Mouse (Mus musculus) activated CD4-positive, CD25-positive, alpha-beta regulatory T cell, adult 4 months (primary cell): ENCODE measurements around the gene Zfp280b. TPM values are rescaled to one million over a fixed set of nuclear protein-coding genes. Genes with fewer than 3 reads are reported as not detected.
"Not testable (repeated sequence)": the region's sequence is repeated elsewhere in the genome, so short reads cannot be mapped to it uniquely, and the experiment has no call there.

Experiments
- ATAC-seq: one replicate; pipeline ENCODE4 v1.8.0; 2017
- polyA plus RNA-seq, 2 experiments: library from polyadenylated mRNA; unstranded; fragments of 100-300 nt; shearing (Covaris generic); gene quantifications; one replicate each; pipeline ENCODE4 v1.2.1; 2017

The Zfp280b gene
- polyA plus RNA-seq: 10 to 100 TPM; 11.4 to 11.5 TPM

- peak; percentile 93 for ATAC-seq
Observed at GRCm38 (mm10) chr10:76032402-76033118, at the start of gene Zfp280b. Gene Zfp280b (plus strand): TSS chr10:76032650.

GRCm38 (mm10) chr10:75990430-75991042, 41.9 kb upstream of the Zfp280b start:
- ATAC-seq: no peak

GRCm38 (mm10) chr10:75993616-75994240, 38.7 kb upstream of the Zfp280b start:
- no peak for ATAC-seq

GRCm38 (mm10) chr10:75994531-75995210, 37.8 kb upstream of the Zfp280b start:
- ATAC-seq: not testable (repeated sequence)

GRCm38 (mm10) chr10:75995463-75995862, 37.0 kb upstream of the Zfp280b start:
- ATAC-seq: no peak

- ATAC-seq: no peak
Observed at GRCm38 (mm10) chr10:75996315-75996714, 36.1 kb upstream of the Zfp280b start.

GRCm38 (mm10) chr10:76001160-76001559, 31.3 kb upstream of the Zfp280b start:
- no peak for ATAC-seq

- ATAC-seq: no peak
Observed at GRCm38 (mm10) chr10:76002101-76002521, 30.3 kb upstream of the Zfp280b start.

- ATAC-seq: no peak
Observed at GRCm38 (mm10) chr10:76002615-76003014, 29.8 kb upstream of the Zfp280b start.

- ATAC-seq: no peak
Observed at GRCm38 (mm10) chr10:76003221-76003620, 29.2 kb upstream of the Zfp280b start.

- ATAC-seq: peak; percentile 96
Observed at GRCm38 (mm10) chr10:76006385-76006784, 26.1 kb upstream of the Zfp280b start.

GRCm38 (mm10) chr10:76009812-76010211, 22.6 kb upstream of the Zfp280b start:
- no peak for ATAC-seq

- ATAC-seq: no peak
Observed at GRCm38 (mm10) chr10:76012922-76013321, 19.5 kb upstream of the Zfp280b start.

GRCm38 (mm10) chr10:76016886-76017285, 15.6 kb upstream of the Zfp280b start:
- ATAC-seq: no peak

GRCm38 (mm10) chr10:76021728-76022127, 10.7 kb upstream of the Zfp280b start:
- no peak for ATAC-seq

GRCm38 (mm10) chr10:76023921-76024320, 8.5 kb upstream of the Zfp280b start:
- ATAC-seq: no peak

- ATAC-seq: no peak
Observed at GRCm38 (mm10) chr10:76025470-76026190, 6.8 kb upstream of the Zfp280b start.

GRCm38 (mm10) chr10:76027127-76028015, 5.1 kb upstream of the Zfp280b start:
- no peak for ATAC-seq

GRCm38 (mm10) chr10:76028016-76028366, 4.5 kb upstream of the Zfp280b start:
- ATAC-seq: no peak

GRCm38 (mm10) chr10:76028396-76028795, 4.1 kb upstream of the Zfp280b start:
- no peak for ATAC-seq

GRCm38 (mm10) chr10:76029276-76029675, 3.2 kb upstream of the Zfp280b start:
- no peak for ATAC-seq
